Mouse (Mus musculus): Measurements from ENCODE around the gene Sept11. TPM values are rescaled to one million over a fixed set of nuclear protein-coding genes. Genes with fewer than 3 reads are reported as not detected.

Sept11 gene
- polyA plus RNA-seq, 1 experiment from 2014 or later, result 59.9 TPM

DNA sequence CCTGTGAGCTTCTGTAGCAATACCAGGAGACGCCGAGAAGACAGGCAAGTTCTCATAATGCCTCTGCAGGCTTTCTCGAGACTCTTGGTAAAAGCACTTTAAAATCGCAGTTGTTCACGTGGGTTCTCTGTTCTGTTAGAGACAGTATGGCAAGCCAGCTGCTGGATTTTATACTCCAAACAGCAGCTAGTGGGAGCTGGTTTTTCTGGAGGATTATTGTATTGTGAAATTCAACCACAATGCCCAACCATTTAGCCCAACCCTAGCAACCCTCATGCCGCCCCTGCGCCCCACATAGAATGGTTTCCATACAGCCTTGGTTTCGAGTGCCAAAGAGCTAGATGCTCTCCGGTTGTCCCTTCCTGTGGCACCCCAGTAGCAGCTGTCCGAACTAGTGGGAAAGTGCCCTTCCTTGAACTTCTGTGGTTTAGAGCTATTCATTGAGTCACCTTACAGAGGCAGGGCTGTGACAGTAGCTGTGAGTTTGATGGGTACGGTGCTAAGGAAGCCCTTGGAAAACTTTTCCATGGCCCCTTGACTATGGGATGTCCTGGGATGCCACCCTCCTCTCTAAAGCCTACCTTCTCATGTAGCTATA is 74.8 kb downstream of the Sept11 start:
- no peak for DNase-seq (ENCODE audit: low spot score)

DNA sequence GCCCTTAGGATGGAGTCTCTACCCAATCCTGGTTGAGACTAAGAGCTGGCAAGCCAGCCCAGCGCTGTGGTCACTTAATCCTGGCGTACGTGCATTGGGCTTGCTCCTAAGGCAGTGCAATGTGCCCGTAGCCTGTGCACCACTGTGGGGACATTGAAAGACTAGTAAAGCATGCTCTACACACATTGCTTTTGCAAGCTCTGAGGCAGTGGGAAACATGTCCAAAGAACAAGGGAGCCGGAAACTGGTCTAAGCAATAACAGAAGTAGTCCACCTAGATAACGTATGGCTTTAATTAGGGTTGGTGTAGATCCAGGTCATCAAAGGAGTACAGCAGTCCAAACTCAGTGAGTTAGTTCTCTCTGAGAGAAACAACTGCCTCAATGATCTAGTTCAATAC is 75.4 kb downstream of the Sept11 start:
- no peak for DNase-seq (ENCODE audit: low spot score)

DNA sequence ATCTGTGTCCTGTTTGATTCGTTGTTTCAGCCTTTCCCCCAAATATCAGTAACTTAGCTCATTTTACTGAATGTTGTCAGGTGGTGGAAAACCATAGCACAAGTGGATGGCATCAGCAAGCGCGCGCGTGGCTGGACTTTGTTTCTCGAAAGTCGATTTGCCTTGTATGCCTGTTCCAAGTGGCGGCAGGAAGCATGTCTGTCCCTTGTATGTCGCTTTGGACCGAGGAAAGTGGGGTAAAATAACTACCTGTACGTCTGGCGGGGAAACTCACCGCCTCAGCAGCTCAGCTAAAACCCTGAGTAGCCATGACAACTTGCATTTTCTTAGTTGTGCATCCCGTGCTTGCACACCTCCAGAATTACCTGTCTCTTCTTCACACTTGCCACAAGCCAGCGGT is 78.2 kb downstream of the Sept11 start:
- DNase-seq (ENCODE audit: low spot score), result no peak

DNA sequence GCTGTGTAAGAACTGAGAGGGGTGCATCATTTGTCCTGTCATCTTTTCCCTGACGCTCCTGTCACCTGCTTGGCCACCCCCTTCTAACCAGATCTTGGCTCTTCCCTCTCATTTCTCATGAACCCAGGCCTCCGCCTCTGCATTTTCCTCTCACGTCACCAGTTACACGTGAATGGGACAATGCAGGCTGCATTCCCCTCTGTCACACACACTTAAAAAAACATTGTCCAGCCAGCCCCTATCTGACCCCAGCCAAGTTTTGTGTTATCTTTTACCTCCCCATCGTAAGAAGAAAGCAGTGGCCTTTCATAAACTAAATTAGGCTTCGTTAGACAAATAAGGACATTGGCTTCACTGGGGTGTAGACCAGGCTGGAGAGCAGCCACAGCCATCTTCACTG is 79.3 kb downstream of the Sept11 start:
- DNase-seq (ENCODE audit: low spot score), result no peak

DNA sequence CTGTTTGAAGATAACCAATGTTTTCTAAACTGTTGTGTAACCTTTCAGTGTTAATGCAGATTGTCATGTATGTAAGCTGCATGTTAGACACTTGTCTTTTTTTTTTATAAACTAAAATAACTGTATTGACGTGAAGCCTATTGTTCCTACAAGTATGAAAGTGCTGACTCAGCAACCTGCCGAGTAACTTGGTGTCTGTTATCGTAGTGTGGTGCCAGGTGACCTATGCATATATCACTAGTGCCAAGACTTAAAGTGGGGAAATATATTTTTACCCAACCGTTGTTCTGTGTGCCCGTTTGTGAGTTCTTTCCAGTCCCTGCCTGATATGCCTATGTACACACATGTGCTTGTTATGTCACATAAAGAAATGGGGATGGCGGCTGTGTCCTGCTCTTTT is 81.4 kb downstream of the Sept11 start:
- DNase-seq (ENCODE audit: low spot score), result no peak

DNA sequence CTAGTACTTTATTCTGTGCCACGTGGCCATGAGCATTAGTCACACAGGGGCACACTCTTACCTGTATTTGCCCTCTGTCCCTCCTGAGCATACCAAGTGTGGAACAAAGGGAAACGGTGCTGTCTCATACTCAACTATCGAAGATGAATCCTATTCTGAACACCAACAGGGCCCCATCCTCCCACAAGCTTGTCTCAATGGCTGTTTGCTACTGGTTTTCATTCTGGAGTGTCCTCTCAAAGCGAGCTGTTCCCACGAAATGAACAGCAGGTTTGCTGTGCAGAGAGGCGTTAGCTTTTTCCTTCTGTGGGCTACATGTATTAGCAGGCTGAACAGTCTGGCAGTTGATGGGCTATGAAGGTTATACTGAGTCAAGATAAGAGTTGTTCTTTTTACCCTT is 85.4 kb downstream of the Sept11 start:
- no peak for DNase-seq (ENCODE audit: low spot score)

DNA sequence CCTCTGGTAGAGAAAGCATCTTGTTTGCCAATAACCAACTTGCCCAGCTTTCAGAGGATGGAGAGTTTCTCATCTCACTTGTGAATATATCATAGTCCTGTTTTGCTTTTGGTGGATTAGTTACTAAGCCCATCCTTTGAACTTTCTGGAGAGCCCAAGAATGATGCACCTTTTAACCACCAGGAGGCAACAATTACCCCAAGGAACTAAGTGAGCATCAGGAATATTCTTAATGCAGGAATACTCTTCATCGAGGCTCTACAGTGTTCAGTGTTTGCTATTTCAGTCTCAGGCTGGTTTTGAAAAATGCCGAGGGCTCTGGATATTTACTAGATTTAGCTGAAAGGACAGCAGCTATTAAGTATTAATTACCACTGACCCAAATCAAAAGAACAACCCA is 87.0 kb downstream of the Sept11 start:
- peak; percentile 41 for DNase-seq (ENCODE audit: low spot score)

DNA sequence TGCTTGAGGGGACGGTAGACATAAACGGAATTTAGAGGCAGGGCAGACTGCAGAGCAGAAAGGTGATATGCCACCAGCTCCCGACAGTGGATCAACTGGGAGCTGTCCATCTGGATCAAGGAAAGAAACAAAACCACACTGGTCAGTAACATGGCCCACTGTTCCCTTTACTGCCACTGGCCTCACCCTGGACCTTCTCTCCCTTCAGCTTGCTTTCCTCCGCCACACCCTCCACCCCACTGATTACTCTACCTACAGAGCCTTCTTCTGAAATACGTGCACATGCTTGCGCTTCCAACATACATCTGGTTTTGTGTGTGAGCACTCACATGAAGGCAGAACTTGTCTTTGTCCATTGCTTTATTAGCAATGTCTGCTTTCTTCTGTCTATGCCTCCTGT is 90.1 kb downstream of the Sept11 start:
- no peak for DNase-seq (ENCODE audit: low spot score)

DNA sequence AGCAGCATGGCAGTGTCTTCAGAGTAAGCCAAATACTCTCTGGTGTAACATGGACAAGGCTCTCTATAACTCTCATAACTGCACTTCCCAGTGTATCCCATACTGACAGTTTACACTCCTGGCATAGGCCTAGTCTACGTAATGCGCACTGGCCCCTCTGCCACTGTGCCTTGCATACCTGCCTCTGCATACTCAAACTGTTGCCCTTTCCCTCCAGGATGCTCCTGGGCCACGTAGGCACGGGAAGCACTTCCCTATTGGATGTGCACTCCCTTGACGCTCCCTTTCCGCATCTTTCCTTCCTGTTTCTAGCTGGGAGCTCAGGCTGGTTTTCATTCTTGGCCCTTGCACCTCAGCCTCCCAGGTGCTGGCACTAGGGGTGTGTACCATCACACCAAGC is 91.3 kb downstream of the Sept11 start:
- DNase-seq (ENCODE audit: low spot score), result no peak

DNA sequence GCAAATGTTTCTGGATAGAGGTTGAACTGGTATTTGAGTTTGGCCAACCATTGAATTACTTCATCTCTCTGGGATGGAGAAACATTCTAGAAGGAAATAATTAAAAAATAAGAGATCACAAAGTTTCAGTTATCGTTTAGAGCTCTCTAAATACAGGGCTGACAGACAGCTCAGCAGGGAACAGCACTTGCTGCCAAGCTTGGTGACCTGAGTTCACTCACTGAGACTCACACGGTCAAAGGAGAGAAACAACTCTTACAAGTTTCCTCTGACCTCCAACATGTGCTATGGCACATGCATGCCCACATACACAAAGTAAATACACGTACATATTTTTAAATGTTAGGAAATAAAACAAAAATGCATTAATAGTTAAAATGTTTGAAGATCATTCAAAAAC is 96.4 kb downstream of the Sept11 start:
- DNase-seq (ENCODE audit: low spot score), result no peak

DNA sequence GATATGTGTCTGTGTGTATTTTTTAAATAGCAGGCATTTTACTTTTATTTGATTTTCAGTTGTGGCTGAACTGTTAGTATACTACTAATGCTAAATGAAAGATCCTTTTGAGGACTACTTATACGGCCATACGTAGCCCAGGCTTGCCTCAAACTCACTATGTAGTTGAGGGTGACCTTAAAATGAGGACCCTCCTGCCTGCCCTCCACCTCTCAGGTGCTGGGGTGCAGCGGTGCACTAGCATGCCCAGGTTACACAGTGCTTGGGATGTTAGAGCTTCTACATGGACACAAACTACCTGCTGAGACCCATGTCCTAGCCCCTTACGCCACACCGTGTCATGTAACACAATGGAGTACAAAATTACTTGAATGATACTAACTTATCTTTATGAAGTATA is 97.2 kb downstream of the Sept11 start:
- DNase-seq (ENCODE audit: low spot score), result no peak

DNA sequence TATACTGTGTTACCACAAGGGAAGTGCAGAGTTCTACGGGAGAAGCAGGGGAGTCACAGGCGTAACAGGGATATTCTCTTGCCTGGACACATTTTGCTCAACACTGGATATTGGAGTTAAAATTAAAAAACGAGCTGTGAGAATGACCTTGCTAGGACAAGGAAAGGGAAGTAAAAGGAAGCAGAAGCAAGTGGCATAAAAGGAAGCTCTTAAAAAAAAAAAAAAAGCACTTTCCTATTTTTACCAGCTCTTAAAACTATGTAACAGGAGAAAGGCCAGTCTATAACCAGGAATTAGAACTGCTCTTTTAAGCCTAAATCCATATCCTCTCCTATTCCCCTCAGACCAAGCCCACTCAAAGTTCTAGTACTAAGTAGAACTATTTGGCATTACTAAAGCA is 105.0 kb downstream of the Sept11 start:
- no peak for DNase-seq (ENCODE audit: low spot score)

DNA sequence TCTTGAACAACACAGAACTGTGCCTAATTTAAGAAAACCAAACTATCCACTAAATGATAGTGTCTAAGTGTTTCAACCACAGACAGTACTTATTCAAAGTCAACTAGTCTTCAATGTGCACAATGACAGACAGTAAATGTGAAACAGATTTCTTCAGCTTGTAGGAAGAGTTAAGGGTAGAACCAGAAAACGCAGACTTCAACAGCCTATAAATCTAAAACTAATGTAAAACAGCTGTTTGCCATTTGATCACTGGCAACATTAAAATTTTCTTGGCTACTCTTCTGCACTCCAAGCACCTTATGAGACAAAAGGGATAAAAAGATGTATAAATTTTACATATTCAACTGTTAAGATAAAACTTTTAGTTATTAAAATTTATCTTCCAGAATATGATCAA is 107.9 kb downstream of the Sept11 start:
- DNase-seq (ENCODE audit: low spot score), result no peak

DNA sequence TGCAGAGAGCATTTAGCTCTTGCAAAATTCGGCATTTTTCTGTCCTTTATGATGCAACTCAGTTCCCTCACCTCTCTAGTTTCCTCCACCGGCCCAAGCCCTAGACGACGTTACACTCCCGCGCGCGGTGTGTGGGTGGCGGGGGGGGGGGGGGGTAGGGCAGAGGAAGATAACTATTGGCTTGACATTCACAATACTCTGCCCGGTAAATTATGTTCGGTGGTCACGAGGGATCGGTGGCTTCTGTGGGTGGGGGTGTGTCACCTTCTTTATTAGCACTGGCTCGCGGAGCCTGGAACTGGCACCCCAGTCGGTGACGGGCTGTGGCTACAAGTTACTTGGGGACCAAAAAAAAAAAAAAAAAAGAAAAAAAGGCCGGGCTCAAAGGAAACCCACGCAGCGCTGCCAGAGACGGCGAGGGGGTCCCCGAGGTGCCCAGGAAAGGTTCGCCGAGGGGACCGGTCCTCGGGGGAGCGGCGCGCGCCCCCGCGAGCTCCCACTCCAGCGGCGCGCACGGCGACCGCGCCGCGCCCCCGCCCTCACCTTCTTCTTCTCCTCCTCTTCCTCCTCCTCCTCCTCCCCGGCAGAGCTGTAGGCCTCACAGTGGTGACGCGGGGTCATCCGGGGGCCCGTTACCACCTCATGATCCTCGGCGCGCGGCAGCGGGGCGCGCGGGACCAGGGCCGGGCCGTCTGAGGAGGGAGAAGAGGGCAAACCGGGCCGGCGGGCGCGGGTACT is 112.3 kb downstream of the Sept11 start:
- DNase-seq (ENCODE audit: low spot score), result peak; percentile 72

DNA sequence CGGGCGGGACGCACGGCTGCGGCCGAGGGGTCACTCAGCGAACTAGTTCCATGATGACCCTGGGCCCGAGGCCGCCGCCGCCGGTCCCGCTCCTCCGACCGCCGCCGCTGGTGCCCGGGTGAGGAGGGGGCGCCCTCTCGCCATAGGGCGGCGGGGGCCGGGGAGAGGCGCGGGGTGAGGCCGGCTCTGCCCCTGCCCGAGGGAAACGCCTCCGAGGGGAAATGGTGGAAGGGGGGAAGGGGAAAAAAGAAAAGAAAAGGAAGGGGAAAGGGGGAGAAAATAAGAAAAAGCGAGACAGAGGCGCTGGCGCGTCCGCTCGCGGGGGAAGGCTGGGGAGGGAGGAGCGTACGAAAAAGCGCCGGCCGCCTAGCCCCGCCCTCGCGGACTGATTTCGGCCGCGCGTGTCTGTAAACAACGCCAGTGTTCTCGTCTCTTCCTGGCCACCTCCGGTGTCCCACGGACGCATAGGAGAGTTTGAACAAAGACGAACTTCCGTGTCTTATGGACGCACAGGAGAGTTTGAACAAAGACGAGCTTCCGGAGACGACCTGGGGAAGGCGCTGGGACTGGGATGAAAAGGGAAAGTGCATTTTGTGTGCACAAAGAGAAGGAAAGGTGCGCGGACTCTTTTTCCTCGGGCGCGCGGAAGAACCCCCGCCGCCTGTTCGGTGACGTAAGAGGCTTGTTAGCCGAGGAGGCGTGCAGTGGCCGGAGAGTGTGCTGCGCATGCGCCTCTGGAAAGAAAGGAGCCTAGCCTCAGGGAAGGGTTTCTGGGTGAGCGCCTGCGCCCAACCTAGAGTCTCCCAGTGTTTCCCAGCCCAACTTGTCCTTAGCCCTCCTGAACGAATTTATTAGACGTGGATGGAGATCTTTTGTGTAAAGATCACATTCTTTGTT is 113.1 kb downstream of the Sept11 start, which contains the start of the genes Ccni and 2010109A12Rik:
Ccni (minus strand) TSS at position 387 of the 897 bp plus-strand sequence.
2010109A12Rik (plus strand) TSS at position 410 of the 897 bp plus-strand sequence.
- peak; percentile 97 for DNase-seq (ENCODE audit: low spot score)

DNA sequence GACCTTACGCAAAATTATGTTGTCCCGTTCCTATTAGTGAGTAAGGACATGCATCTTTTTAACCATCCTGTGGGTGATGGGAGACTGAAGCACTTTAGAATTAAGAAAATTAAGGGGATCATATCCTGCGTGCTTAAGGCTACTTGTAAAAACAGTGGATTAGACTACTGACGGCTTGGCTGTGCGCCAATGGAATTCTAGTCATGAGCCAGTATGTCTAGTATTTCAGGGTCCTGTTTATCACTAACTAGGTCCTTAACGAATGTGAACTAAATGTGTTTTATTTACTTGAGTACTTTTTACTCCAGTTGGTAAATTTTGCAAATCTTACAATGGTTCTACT is 113.7 kb downstream of the Sept11 start:
- DNase-seq (ENCODE audit: low spot score), result no peak

DNA sequence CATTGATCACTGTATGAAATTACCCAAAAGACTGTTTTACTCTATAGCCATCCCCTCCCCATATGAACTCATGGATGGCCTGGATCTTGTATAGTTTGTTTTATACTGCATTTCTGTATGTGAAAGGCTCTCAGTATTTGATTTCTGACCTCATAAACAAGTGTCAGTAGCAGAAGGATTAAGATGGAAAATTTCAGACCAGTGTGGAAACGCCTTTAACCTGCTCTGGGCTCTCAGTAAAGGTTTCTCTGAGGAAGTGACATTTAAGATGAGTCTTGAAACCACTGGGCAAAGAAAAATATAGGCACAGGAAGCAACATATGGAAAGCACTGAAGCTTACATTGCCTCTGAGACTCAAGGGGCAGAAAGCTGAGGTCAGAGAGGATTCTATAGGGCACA is 114.3 kb downstream of the Sept11 start:
- DNase-seq (ENCODE audit: low spot score), result peak; percentile 7

DNA sequence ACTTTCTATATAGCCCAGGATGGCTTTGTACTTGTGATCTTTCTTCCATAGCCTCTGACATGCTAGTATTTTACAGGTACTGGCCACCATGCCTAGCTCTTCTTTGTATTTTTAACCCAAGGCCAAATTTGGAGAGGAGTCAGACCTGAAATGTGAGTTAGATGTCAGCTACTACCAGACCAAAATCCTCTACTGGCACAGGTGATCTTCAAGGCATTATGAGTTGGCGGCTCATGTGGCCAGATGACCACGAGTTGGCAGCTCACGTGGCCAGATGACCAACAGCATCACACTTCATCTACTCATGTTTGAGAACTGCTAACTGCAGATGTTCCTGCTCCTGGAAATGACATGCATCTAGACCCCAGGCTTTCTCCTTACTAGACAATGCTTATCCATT is 125.1 kb downstream of the Sept11 start:
- DNase-seq (ENCODE audit: low spot score), result no peak

DNA sequence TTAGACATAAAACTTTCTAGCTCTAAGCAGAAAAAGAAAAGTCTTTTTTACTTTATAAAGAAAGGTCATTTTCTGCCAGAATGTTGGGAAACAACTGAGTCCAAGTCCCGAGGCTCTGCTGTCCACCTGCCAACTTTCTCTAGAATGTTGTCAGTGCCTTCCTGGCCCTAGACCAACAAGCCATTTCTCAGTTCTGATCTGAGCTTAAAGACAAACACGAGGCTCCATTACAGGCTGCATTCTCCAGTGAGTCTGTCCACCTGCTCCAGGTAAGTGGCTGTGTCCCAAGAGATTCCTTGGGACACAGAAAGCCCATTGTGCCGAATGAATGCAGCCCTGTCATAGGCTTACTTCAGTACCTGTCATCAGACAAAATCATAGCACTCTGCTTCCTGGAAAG is 128.4 kb downstream of the Sept11 start:
- DNase-seq (ENCODE audit: low spot score), result no peak

DNA sequence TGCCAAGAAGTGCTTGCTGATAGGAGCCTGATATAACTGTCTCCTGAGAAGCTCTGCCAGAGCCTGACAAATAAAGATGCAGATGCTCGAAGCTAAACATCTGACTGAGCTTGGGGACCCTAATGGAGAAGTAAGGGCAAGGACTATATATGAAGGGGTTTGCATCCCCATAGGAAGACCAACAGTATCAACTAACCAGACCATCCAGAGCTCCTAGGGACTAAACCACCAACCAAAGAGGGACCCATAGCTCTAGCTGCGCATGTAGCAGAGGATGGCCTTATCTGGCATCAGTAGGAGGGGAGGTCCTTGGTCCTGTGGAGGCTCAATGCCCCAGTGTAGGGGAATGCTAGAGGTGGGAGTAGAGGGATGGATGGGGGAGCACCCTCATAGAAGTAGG is 131.3 kb downstream of the Sept11 start:
- no peak for DNase-seq (ENCODE audit: low spot score)
